Mouse (Mus musculus): ENCODE measurements around the gene Gm45233. TPM values are rescaled to one million over a fixed set of nuclear protein-coding genes. Genes with fewer than 3 reads are reported as not detected.

Gene Gm45233
- polyA plus RNA-seq, 1 experiment from 2014 or later, result 0.31 TPM

DNA sequence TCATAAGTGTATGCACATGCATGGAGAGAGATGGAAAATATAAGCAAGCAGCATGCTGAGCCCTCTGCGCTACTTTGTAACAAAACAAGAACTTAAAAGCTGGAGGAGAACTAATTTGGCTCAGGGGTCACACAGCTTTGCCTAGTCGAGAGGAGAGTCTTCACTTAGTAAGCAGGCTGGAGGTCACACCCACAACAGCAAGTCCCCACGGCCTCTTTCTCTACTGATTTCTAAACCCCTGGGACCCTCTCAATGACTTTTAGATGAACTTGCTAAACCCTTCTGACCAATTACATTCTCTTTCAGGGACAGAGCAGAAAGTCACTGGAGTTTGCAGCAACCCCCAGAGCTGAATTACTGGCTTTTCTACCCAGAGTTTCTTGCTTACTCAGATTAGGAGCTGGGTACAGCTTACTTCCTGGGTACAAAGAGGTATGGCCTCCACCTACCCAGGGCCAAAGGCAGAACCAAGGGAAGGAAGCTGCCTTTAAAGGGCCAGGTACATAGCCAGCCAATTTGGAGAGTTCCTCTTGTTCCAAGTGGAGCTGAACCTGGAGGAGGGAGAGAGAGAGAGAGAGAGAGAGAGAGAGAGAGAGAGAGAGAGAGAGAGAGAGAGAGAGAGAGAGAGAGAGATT is 19.8 kb upstream of the Gm45233 start:
- Histone ChIP-seq H3K4me3 (ENCODE audit: low read depth, low read length) (no peak overlapping the region), H3K4me2 (ENCODE audit: low read depth, severe bottlenecking) (no peak overlapping the region), H3K27me3 (ENCODE audit: control insufficient read depth, insufficient read depth, low read length) (no peaks in the 10 kb centered on the region), H3K27ac (replicated peaks; ENCODE audit: low read depth, low read length) (no peak overlapping the region), H3K9ac (ENCODE audit: low read length) (no peak overlapping the region), H3K4me1 (ENCODE audit: control insufficient read depth, insufficient read depth, low read length) (no peaks in the 10 kb centered on the region), H3K9me3 (ENCODE audit: control insufficient read depth, low read length) (no peaks in the 10 kb centered on the region), H3K36me3 (ENCODE audit: control insufficient read depth, insufficient read depth, low read length) (no peaks in the 10 kb centered on the region)
- DNase-seq (ENCODE audit: low spot score) (no peak), ATAC-seq (ENCODE audit: insufficient number of reproducible peaks, low FRiP score, low TSS enrichment, low read depth) (no peak)
- 60% methylated on average over 3 of the region's 3 CpGs for WGBS

DNA sequence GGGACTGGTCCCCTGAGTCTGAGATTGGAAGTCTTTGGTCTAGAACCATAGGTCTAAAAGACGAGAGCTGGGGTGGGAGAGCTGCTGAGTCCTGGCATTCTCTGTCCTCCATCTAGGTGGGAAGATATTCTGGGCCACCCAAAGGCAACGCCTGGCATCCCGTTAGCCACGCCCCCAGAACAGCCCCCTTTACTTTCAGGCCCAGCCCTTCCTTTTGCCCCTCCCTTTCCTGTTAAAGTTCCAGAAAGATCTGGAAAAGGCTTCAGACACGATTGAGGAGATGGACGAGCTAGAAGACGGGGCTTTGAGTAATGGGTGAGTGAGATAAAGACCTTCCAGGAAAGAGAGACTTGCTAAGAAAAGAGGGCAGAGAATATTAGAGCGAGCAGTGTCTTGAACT is 16.5 kb upstream of the Gm45233 start, which contains the start of gene Lim2:
Gene Lim2, plus strand, starts transcription at position 265 of the 400 bp plus-strand sequence.
- Histone ChIP-seq H3K27me3 (ENCODE audit: control insufficient read depth, insufficient read depth, low read length) (no peaks in the 10 kb centered on the region), H3K9ac (ENCODE audit: low read length) (no peak within 1 kb of the TSS), H3K4me2 (ENCODE audit: low read depth, severe bottlenecking) (no peak within 1 kb of the TSS), H3K4me3 (ENCODE audit: low read depth, low read length) (no peak within 1 kb of the TSS), H3K36me3 (ENCODE audit: control insufficient read depth, insufficient read depth, low read length) (no peaks in the 10 kb centered on the region), H3K27ac (replicated peaks; ENCODE audit: low read depth, low read length) (no peak within 1 kb of the TSS), H3K9me3 (ENCODE audit: control insufficient read depth, low read length) (no peaks in the 10 kb centered on the region), H3K4me1 (ENCODE audit: control insufficient read depth, insufficient read depth, low read length) (no peaks in the 10 kb centered on the region)
- DNase-seq (ENCODE audit: low spot score) (no peak), ATAC-seq (ENCODE audit: insufficient number of reproducible peaks, low FRiP score, low TSS enrichment, low read depth) (no peak)
- WGBS, result 81% methylated on average over 8 of the region's 8 CpGs

DNA sequence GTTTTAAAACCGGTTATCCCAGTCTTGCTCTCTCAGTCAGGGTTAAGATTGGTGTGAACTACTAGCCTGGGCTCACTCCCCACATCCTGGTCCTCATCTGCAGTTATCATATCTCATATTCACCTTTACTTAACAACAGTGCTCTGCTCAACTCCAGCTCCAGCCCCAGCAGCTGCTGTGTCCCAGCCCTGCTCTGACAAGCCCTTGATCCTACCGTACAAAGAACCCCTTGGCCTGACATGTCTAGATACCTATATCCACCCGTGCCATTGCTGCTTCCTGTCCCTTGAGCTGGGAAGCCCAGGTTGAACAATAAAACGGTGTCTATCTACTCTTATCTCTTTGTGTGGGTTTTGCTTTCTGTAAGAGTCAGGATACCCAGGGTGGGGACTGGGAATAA is 14.4 kb upstream of the Gm45233 start:
- H3K27me3 ChIP-seq (ENCODE audit: control insufficient read depth, insufficient read depth, low read length), result no peaks in the 10 kb centered on the region
- no peak overlapping the region for H3K27ac ChIP-seq (replicated peaks; ENCODE audit: low read depth, low read length)
- H3K4me1 ChIP-seq (ENCODE audit: control insufficient read depth, insufficient read depth, low read length), result no peaks in the 10 kb centered on the region
- 62% methylated on average over 4 of the region's 4 CpGs for WGBS
- no peak overlapping the region for H3K4me2 ChIP-seq (ENCODE audit: low read depth, severe bottlenecking)
- H3K4me3 ChIP-seq (ENCODE audit: low read depth, low read length), result no peak overlapping the region
- no peak overlapping the region for H3K9ac ChIP-seq (ENCODE audit: low read length)
- H3K9me3 ChIP-seq (ENCODE audit: control insufficient read depth, low read length), result no peaks in the 10 kb centered on the region
- ATAC-seq (ENCODE audit: insufficient number of reproducible peaks, low FRiP score, low TSS enrichment, low read depth), result no peak
- no peak for DNase-seq (ENCODE audit: low spot score)
- H3K36me3 ChIP-seq (ENCODE audit: control insufficient read depth, insufficient read depth, low read length), result no peaks in the 10 kb centered on the region

DNA sequence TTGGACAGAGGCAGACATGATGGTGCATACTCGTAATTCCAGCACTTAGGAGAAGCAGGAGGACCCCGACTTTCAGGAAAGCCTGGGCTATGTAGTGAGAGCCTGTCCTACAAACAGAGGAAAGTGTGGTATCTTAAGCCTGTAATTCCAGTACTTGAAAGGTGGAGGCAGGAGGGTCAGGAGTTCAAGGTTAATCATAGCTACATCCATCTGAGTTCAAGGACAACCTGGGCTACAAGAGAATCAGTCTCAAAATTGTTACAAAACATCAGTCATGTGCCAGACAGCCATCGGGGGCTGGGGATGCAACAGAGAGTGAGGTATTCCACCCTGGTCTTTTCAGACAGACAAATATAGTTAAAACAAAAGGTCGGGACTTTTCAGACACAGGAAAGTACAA is 11.0 kb upstream of the Gm45233 start:
- Histone ChIP-seq H3K4me3 (ENCODE audit: low read depth, low read length) (no peak overlapping the region), H3K36me3 (ENCODE audit: control insufficient read depth, insufficient read depth, low read length) (no peaks in the 10 kb centered on the region), H3K9ac (ENCODE audit: low read length) (no peak overlapping the region), H3K4me1 (ENCODE audit: control insufficient read depth, insufficient read depth, low read length) (no peaks in the 10 kb centered on the region), H3K27me3 (ENCODE audit: control insufficient read depth, insufficient read depth, low read length) (no peaks in the 10 kb centered on the region), H3K9me3 (ENCODE audit: control insufficient read depth, low read length) (no peaks in the 10 kb centered on the region), H3K27ac (replicated peaks; ENCODE audit: low read depth, low read length) (no peak overlapping the region), H3K4me2 (ENCODE audit: low read depth, severe bottlenecking) (no peak overlapping the region)
- WGBS, result 81% methylated on average over 4 of the region's 4 CpGs
- no peak for DNase-seq (ENCODE audit: low spot score)
- no peak for ATAC-seq (ENCODE audit: insufficient number of reproducible peaks, low FRiP score, low TSS enrichment, low read depth)

DNA sequence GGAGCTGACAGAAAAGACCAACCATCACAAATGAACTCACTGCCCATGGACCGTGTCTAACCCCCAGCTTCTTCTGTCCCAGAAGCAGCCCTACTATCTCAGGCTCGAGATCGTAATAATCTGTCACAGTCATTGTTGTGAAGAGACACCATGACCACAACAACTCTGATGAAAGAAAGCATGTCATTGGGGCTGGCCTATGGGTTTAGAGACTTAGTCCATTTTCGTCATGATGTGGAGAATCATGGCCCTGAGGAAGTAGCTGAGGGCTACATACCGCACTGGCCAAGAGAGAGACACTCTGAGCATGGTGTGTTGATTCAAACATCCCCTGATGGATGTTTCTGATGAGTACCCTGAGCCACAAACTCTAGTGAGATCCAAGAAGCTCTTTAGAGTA is 9.3 kb upstream of the Gm45233 start:
- ATAC-seq (ENCODE audit: insufficient number of reproducible peaks, low FRiP score, low TSS enrichment, low read depth), result no peak
- DNase-seq (ENCODE audit: low spot score), result no peak
- Histone ChIP-seq H3K36me3 (ENCODE audit: control insufficient read depth, insufficient read depth, low read length) (no peaks in the 10 kb centered on the region), H3K4me1 (ENCODE audit: control insufficient read depth, insufficient read depth, low read length) (no peaks in the 10 kb centered on the region), H3K4me3 (ENCODE audit: low read depth, low read length) (no peak overlapping the region), H3K27ac (replicated peaks; ENCODE audit: low read depth, low read length) (no peak overlapping the region), H3K4me2 (ENCODE audit: low read depth, severe bottlenecking) (no peak overlapping the region), H3K9me3 (ENCODE audit: control insufficient read depth, low read length) (no peaks in the 10 kb centered on the region), H3K27me3 (ENCODE audit: control insufficient read depth, insufficient read depth, low read length) (no peaks in the 10 kb centered on the region), H3K9ac (ENCODE audit: low read length) (no peak overlapping the region)
- 94% methylated on average over 5 of the region's 5 CpGs for WGBS

DNA sequence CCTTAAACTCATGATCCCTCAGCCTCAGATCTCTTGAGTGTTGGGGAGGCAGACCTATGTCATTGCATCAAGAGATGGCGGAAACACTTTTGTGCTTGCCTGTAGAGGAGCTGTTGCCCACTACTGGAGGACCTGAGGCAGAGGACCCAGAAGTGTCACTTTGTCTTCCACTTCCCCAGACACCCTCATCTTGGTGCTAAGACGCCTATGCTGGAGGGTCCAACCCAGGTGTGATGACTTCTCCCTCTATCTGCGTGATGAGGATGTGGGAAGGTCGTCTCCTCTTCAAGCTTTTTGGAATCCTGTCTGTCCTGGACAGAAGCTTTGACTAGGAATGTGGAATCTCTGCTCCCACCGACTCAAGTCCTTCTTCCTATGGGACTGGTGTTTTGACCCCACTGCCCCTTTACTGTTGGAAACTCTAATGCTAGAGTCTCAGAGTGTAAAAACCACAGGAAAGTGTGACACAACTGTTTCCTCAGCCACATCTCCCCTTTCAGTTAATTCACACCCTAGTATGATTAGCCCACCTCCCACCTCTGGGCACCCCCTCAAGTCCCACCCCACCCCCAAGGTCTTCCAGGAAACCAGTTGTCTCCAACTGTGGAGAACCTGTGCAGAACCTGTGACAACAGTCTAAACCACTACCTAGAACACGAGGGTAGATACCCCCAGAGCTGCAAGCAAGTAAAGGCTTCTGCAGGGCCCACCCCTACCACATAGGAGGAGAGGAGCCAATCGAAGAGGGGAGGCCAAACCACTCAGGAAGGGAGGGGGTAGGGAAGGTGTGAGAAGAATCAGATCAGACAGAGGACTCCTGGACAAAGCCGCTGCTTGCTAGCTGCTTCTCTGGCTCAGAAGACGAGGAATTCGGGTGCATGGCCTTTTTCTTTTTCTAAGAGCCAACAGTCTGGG is 7.3 kb upstream of the Gm45233 start, which contains the start of gene Nkg7:
Gene Nkg7, plus strand, starts transcription at position 733 of the 915 bp plus-strand sequence.
- ATAC-seq (ENCODE audit: insufficient number of reproducible peaks, low FRiP score, low TSS enrichment, low read depth) (no peak), DNase-seq (ENCODE audit: low spot score) (no peak)
- Histone ChIP-seq H3K36me3 (ENCODE audit: control insufficient read depth, insufficient read depth, low read length) (no peaks in the 10 kb centered on the region), H3K27me3 (ENCODE audit: control insufficient read depth, insufficient read depth, low read length) (no peaks in the 10 kb centered on the region), H3K27ac (replicated peaks; ENCODE audit: low read depth, low read length) (no peak within 1 kb of the TSS), H3K4me3 (ENCODE audit: low read depth, low read length) (no peak within 1 kb of the TSS), H3K4me2 (ENCODE audit: low read depth, severe bottlenecking) (no peak within 1 kb of the TSS), H3K9me3 (ENCODE audit: control insufficient read depth, low read length) (no peaks in the 10 kb centered on the region), H3K4me1 (ENCODE audit: control insufficient read depth, insufficient read depth, low read length) (no peaks in the 10 kb centered on the region), H3K9ac (ENCODE audit: low read length) (no peak within 1 kb of the TSS)
- WGBS, result 63% methylated on average over 10 of the region's 10 CpGs

DNA sequence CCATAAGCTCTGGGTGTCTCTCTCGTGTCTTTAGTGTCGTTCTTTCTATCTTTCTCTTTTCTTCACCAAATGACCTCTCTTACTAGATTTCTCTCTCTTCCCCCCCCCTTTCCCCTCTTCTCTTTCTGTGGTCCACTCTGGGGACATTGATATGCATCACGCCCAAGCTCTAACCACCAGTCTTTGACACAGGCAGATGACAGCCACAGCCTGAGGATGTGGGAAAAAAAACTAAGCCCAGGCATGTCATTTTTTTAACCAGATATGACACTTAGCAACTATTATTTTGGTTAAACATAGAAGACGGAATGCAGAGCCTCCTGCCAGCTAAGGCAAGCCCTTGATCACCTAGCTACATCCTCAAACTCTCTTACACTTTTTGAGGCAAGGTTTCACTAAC is 5.3 kb upstream of the Gm45233 start:
- no peak for ATAC-seq (ENCODE audit: insufficient number of reproducible peaks, low FRiP score, low TSS enrichment, low read depth)
- Histone ChIP-seq H3K4me1 (ENCODE audit: control insufficient read depth, insufficient read depth, low read length) (peaks cover 4% of the 10 kb centered on the region; the same call in 1 of the 2 replicates), H3K27me3 (ENCODE audit: control insufficient read depth, insufficient read depth, low read length) (no peaks in the 10 kb centered on the region), H3K27ac (replicated peaks; ENCODE audit: low read depth, low read length) (no peak overlapping the region), H3K9me3 (ENCODE audit: control insufficient read depth, low read length) (no peaks in the 10 kb centered on the region), H3K4me3 (ENCODE audit: low read depth, low read length) (no peak overlapping the region), H3K4me2 (ENCODE audit: low read depth, severe bottlenecking) (no peak overlapping the region), H3K36me3 (ENCODE audit: control insufficient read depth, insufficient read depth, low read length) (no peaks in the 10 kb centered on the region), H3K9ac (ENCODE audit: low read length) (no peak overlapping the region)
- WGBS, result 82% methylated on average over 4 of the region's 4 CpGs
- no peak for DNase-seq (ENCODE audit: low spot score)

DNA sequence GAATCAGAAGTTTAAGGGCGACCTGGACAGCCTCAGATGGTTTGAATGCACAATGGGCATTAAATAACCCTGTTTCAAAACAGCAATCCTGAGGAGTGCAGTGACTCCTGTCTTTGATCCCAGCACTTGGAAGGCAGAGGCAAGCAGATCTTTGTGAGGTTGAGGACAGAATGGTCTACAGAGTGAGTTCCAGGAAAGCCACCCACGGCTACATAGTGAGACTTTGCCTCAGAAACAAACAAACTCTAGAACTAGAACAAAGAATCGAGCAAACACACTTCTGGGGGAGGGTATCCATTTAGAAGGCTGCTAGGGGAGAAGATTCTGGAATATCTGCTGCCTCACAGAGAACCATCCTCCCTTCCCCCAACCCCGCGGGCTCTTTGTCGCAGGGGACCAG is 3.4 kb upstream of the Gm45233 start, which contains the start of gene Cldnd2:
Gene Cldnd2, plus strand, starts transcription at position 301 of the 400 bp plus-strand sequence.
- no peak within 1 kb of the TSS for H3K9ac ChIP-seq (ENCODE audit: low read length)
- no peaks in the 10 kb centered on the region for H3K9me3 ChIP-seq (ENCODE audit: control insufficient read depth, low read length)
- no peaks in the 10 kb centered on the region for H3K36me3 ChIP-seq (ENCODE audit: control insufficient read depth, insufficient read depth, low read length)
- no peak within 1 kb of the TSS for H3K4me2 ChIP-seq (ENCODE audit: low read depth, severe bottlenecking)
- DNase-seq (ENCODE audit: low spot score) (no peak), ATAC-seq (ENCODE audit: insufficient number of reproducible peaks, low FRiP score, low TSS enrichment, low read depth) (no peak)
- no peak within 1 kb of the TSS for H3K27ac ChIP-seq (replicated peaks; ENCODE audit: low read depth, low read length)
- H3K27me3 ChIP-seq (ENCODE audit: control insufficient read depth, insufficient read depth, low read length), result no peaks in the 10 kb centered on the region
- peaks cover 7% of the 10 kb centered on the region; the same call in 1 of the 2 replicates for H3K4me1 ChIP-seq (ENCODE audit: control insufficient read depth, insufficient read depth, low read length)
- WGBS, result 78% methylated on average over 6 of the region's 6 CpGs
- no peak within 1 kb of the TSS for H3K4me3 ChIP-seq (ENCODE audit: low read depth, low read length)
